Mouse (Mus musculus): Measurements from ENCODE around the gene Map6.

Gene Map6

GRCm38 (mm10) chr7:99314565-99314964 lies 47.3 kb downstream of the Map6 start:
- no peak for DNase-seq (ENCODE audit: low spot score)

GRCm38 (mm10) chr7:99316207-99316606 lies 49.0 kb downstream of the Map6 start:
- DNase-seq (ENCODE audit: low spot score) = no peak

DNA sequence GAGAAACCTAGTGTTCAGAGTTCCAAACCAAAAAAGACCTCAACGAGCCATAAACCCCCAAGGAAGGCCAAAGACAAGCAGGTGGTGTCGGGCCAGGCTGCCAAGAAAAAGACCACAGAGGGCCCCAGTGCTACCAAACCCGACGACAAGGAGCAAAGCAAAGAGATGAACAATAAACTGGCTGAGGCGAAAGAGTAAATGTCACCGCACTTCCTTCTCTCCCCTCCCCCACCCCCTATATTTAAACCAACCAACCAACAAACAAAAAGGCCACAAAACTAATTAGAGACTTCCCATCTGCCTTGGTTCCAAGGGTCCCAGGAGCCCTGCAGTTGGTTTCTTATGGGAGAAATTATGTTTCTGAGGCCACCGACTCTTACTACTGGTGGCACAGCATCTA lies 50.2 kb downstream of the Map6 start:
- DNase-seq (ENCODE audit: low spot score) = no peak

GRCm38 (mm10) chr7:99320524-99320923 lies 53.3 kb downstream of the Map6 start:
- no peak for DNase-seq (ENCODE audit: low spot score)

GRCm38 (mm10) chr7:99322691-99323320 lies 55.6 kb downstream of the Map6 start:
- DNase-seq (ENCODE audit: low spot score) = no peak

- no peak for DNase-seq (ENCODE audit: low spot score)
These were observed 56.1 kb downstream of the Map6 start for GRCm38 (mm10) chr7:99323321-99323700.

DNA sequence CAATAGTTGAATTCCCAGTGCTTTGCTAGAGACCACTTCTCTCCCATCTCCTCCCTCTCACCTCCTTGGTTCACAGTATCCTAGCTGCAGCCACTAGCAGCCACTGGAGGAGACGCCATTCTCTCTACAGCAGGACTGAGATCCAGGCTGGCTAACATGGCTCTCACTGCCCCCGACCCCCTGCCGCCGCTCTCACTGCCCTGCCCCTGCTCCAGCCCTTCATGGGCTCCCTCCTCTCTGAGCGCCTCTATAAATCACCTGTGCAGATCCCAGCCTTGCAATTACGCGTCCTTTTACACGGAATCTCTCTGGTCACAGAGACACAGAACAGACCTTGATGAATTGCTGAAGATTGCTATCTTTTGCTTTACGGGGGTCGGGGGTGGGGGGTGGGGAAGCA lies 57.6 kb downstream of the Map6 start:
- DNase-seq (ENCODE audit: low spot score) = no peak

GRCm38 (mm10) chr7:99326128-99326527 lies 58.9 kb downstream of the Map6 start:
- no peak for DNase-seq (ENCODE audit: low spot score)

GRCm38 (mm10) chr7:99328847-99329246 lies 61.6 kb downstream of the Map6 start:
- DNase-seq (ENCODE audit: low spot score) = no peak

DNA sequence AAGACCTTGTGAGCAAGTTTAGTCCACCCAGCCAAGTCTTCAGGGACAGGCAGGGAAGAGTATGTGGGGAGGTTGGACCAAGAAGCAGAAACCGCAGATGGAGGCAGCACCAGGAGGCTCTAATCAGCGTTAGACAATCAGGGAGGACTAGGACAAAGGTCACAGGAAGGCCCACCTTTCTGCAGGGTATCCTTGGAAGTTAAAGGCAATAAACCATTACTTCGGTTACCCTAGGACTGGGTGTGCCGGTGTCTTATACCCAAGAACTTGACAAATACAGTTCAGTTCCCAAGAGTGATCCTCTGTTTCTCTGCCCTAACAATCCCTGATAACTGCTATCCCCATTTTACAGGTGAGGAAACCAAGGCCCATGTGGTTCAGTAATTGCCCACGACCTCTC lies 62.8 kb downstream of the Map6 start:
- no peak for DNase-seq (ENCODE audit: low spot score)

GRCm38 (mm10) chr7:99332774-99333480 lies 65.7 kb downstream of the Map6 start:
- peak; percentile 89 for DNase-seq (ENCODE audit: low spot score)

- DNase-seq (ENCODE audit: low spot score) = no peak
These were observed 73.5 kb downstream of the Map6 start for GRCm38 (mm10) chr7:99340736-99341135.

DNA sequence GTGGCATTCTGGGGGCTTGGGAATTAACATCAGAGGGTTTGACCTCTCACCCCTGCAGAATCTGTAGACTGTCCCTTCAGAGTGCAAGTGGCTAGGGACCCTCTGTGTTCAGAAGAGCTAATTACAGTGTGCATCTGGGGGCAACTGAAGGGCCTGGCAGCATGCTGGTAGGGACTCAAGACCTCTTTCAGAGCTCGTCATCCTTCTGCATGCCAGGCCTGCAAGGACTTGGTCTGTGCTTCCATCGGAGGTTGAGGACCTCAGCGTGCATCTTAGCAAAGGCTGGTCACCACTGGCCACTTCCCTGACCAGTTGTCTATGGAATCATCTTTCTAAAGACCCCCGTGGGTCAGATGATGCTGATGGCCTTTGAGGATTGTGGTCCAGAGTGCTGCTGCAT lies 76.3 kb downstream of the Map6 start:
- no peak for DNase-seq (ENCODE audit: low spot score)

DNA sequence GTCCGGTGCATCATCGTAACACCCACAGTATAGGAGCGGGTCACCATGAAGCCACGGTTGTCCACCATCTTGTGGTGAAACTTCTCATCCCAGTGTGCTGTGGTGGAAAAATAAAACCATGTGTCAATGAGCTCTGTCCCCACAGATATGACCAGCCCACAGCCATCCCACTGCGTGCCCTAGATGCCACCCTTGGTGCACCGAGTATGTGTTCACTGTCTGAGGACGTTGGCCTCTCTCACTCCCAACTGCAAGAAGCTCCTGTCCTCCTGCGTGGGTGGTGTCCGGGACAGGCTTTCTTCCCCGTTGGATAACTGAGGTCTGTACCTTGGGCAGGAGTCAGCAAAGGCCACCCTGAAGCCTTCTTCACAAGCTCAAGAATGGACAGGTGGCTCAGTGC lies 80.0 kb downstream of the Map6 start:
- no peak for DNase-seq (ENCODE audit: low spot score)

DNA sequence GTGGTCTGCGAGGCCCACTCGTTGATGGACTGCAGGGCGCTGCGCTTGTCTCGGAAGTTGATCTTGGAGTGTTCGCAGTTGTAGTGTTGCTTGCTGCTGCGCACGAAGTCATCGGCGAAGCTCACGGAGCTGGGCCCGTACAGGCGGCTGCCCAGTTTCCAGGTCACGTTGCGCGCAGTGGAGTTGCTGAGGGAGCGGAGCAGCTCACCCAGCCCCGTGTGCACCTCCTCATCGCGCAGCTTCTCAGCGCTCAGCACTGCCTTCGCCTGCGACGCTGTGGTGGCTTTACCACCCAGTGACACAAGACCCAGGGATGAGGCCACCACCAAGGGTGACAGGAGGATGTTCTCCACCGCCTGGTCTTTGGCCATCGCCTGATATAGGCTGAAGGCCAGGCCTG lies 81.6 kb downstream of the Map6 start:
- no peak for DNase-seq (ENCODE audit: low spot score)

GRCm38 (mm10) chr7:99349782-99350720 lies 82.8 kb downstream of the Map6 start:
- no peak for DNase-seq (ENCODE audit: low spot score)

GRCm38 (mm10) chr7:99351104-99351801 lies 84.0 kb downstream of the Map6 start:
- DNase-seq (ENCODE audit: low spot score) = peak; percentile 48

DNA sequence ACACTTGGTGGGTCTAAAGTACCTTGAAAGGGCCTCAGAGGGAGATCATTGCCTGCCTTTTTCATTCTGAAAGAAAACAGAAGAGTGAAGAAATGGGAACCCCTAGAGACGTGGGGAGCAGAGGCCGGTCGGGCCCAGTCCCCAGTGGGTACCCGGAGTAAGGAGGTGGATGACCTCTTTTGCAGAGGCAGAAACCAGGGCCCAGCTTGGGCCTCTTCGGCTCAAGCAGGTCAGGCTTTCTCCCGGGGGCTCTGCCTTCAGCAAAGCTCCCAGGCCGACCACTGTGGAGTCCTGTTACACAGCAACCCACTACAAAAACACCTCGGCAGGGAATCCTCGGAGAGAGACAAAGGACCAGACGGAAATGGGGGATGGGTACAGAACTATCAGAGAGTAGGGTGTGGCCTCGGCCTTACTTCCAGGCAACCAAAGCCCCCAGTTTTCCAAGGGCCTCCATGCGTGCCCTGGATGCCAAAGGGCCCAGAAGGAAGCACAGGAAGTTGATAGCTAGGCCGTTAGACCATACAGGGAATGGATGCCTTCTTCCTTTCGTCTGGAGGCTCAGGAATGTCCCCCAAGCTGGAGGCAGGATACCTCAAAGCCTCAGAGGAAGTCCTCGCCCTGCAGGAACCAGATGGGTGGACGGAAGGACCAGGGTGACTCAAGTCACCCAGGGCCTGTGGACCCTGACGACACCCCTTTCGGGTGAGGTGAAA lies 84.7 kb downstream of the Map6 start:
- DNase-seq (ENCODE audit: low spot score) = no peak

DNA sequence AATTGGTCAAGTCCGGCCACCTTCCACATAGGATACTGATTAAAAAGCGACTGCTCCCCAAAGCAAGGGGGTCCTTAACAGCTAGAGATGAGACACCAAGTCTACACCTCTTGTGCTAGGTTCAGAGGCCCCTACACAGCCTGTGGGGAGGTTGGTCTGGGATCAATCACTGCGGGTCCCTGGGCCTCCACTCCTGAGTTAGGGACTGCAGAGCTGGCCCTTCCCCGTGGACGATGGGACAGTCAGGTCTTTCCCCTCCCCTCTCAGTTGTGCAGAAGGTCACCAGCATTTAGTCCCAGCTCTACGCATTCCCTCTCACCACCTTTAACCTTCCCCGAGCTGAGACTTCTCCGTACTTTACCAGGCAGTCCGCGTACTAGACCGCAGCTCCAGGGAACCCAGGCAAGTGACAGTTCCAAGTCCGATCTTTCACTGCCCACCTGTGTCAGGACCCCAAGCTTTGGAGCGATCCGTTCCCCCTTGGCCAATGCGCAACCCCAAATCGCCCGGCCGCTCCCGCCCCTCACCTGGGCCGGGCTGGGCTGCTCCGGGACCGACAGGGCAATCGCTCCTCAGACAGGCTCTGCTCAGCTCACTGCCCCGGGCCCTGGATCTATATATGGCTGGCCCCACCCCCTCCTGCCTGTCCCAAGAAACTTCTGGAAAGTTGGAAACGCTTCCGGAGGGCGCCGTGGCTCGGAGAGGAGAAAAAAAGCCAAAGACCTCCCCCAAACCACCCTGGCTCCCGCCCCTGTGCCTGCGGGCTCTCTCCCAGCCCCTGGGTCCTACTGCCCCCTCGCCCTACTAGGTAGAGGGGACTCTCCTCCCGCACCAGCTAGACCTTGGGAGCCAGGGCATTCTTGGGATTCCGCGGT lies 85.5 kb downstream of the Map6 start, which contains the start of gene Serpinh1:
TSS of gene Serpinh1 (minus strand) at position 714 of the 875 bp plus-strand sequence.
- peak; percentile 75 for DNase-seq (ENCODE audit: low spot score)

GRCm38 (mm10) chr7:99355731-99356131 lies 88.5 kb downstream of the Map6 start:
- peak; percentile 63 for DNase-seq (ENCODE audit: low spot score)

All from urinary bladder, postnatal 25 days (tissue).